Mouse (Mus musculus): ENCODE data around the gene Scp2.
"Not testable (repeated sequence)": the region's sequence is repeated elsewhere in the genome, so short reads cannot be mapped to it uniquely, and the experiment has no call there.

Gene Scp2

DNA sequence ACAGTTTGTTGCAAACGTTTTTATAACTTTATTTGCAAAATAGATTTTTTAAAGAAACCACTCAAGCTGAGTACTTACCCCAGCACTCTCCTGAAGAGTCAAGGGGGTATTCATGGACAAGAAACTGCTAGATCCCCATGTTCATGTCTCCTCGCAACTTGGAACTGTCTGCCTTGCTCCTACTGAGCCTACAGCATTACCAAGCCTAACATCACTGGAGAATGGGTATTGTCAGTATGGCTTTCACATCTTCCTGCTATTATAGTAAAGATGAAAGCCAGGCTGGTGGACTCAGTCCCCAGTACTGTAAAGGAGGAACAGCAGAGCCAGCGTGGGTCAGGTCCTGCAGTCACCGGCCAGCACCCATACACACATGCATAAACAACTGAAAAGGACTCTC lies 48.5 kb downstream of the Scp2 start, which contains the start of gene Podn:
TSS of gene Podn (minus strand) at position 101 of the 400 bp plus-strand sequence.
- DNase-seq (ENCODE audit: low read depth) = no peak

DNA sequence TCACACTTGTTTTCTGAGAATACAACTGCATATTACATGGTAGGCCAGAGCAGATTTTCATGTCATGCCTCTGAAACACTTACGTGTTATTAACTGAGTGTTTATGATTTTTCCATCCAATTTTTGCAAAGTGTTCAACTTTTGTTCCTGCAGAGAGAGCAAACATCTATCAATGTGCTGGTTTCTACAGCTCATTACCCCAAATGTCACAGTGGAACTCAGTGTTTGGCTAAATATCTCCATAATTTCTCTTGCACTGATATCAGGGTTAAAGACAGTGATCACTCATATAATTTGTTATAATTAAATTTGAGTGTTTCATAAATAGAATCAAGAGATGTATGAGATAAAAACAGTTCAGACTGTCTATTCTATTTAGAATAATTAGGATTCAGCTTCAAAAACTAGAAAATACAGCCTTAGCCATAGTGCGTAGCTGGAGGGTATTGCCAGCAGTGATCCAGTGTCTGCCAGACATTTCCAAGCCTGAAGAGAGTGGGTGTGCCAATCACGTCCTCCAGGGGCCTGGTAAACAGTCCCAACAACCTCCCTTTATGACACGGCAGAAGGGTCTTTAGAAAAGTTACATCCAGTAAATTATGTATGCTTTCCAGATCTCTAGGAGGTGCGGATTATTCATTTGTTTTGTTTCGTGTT lies 51.9 kb downstream of the Scp2 start:
- DNase-seq (ENCODE audit: low read depth) = no peak

DNA sequence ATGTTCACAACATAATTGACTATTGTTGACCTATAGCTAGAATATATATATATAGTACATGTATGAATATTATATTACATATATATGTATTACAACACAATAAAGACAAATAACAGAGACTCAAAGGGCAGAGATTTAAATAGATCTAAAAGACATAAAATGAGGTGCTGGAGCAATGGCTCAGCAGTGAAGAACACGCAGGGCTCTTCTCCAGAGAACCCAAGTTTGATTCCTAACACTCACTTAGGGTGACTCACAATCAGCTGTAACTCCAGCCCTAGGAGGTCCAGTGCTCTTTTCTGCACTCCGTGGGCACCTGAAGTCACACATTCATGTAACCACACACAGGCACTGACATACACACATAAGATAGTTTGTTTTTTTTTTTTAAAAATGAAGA lies 60.8 kb downstream of the Scp2 start:
- no peak for DNase-seq (ENCODE audit: low read depth)

DNA sequence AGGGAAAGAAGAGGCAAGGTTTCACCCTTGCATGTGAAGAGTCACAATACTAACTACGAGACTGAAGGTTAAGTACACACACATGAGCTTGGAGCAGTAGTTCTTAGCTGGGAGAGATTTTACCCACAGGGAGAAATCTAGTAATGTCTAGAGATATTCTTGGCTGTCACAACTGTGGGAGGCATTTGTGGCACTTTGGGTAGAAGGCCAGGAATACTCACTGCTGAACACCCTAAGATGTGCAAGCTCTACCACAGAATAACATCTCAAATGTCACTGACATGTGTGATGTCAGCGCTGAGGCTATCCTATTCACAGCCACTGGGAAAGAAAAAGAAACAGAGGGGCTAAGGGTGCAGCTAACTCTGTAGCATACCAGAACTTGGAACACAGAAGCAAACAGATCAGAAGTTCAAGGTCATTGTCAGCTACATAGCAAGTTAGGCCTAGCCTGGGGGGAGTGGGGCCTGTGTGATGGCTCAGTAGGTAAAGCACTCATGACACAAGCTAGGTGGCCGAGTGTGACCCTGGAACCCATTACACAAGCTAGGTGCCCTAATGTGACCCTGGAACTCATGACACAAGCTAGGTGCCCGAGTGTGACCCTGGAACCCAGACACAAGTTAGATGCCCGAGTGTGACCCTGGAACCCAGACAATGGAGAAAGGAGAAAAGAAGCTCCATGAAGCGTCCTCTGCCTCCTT lies 61.6 kb downstream of the Scp2 start:
- DNase-seq (ENCODE audit: low read depth) = no peak

DNA sequence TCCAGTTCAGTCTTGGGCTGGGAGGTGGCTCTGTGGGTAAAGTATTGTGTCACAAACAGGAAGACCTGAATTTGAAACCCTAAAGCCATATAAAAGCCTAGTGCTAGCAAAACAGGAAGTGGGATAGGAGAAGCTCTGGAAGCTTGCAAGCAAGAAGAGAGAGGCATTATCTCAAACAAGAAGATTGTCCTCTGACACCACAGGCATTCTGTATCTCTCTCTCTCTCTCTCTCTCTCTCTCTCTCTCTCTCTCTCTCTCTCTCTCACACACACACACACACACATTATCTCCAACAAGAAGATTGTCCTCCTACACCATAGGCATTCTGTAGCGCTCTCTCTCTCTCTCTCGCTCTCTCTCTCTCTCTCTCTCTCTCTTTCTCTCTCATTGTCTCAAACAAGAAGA lies 62.4 kb downstream of the Scp2 start:
- peak; percentile 20 for DNase-seq (ENCODE audit: low read depth)

DNA sequence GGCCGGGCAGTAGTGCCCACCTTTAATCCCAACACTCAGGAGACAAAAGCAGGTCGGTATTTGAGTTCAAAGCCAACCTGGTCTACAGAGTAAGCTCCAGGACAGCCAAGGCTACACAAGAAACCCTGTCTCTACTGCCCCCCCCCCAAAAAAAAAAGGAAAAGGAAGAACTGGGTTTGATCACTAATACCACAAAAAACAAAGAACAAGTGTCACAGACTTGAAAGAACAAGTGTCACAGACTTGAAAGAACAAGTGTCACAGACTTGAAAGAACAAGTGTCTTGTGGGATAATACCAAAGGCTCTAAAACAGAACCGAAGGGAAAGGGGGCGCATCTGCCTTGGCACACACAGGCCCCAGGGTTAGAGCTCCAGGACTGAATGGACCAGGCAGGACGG lies 63.9 kb downstream of the Scp2 start:
- no peak for DNase-seq (ENCODE audit: low read depth)

DNA sequence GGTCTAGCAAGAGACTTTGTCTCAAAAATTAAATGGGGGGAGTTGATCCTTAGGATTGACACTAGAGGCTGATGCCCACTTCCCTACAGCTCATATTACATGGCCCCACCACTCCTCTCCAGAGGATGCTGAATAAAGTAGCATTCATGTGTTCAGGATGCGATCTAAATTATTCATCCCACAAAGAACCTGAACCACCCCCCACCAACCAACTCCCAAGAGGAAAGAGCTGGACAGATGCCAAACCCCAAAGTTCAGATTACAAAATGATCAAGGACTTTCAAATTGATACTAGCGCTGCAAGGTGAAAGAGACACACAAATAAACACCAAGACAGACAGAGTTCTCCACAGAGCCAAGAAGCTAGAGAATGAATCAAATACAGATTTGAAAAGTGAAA lies 65.0 kb downstream of the Scp2 start:
- DNase-seq (ENCODE audit: low read depth) = no peak

DNA sequence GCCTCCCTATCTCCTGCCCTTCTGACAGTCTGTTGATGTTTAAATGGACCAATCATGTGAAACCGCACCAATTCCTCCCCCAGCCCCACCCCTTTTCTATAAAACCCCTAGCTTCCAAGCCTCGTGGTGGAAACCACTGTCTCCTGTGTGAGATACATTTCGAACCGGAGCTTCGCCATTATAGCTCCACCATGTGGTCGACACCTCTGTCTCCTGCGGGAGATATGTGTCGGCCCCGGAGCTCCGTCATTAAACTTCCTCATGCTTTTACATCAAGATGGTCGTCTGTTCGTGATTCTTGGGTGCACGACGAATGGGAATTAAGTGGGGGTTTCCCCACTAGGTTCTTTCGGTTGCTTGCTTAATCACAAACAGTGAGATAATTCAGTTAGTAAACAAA lies 65.6 kb downstream of the Scp2 start:
- DNase-seq (ENCODE audit: low read depth) = not testable (repeated sequence)

DNA sequence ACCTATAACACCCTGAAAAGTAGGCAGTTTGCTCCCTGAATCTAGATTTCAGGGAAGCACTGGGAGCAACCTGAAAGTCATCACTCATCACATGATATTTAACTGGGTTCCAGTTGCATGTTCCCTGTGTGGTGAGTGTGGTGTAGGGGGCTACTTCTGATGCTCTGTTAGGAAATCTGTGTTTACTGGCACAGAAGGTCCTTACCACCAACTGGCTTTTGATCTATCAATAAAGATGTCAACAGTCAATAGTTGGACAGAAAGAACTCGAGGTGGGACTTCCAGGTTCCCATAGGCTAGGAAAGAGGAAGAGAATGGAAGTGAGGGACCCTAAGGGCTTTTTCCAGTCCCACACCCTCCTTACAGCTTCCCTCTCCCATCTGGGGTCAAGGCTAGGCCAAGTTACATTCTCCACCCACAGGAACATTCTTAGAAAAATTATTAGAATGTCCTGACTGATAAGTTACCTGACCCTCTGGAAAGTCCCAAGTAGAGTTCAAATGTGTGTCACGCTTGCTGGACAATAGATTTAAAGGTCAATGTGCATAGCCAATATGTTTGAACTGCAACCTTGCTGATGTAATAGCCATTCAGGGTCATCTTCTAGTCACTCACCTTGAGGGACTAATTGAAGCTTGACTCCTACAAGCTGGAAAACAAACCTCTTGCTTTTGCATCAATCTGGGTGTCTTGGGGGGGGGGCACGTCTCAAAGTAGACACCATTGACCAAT lies 67.4 kb downstream of the Scp2 start:
- no peak for DNase-seq (ENCODE audit: low read depth)

DNA sequence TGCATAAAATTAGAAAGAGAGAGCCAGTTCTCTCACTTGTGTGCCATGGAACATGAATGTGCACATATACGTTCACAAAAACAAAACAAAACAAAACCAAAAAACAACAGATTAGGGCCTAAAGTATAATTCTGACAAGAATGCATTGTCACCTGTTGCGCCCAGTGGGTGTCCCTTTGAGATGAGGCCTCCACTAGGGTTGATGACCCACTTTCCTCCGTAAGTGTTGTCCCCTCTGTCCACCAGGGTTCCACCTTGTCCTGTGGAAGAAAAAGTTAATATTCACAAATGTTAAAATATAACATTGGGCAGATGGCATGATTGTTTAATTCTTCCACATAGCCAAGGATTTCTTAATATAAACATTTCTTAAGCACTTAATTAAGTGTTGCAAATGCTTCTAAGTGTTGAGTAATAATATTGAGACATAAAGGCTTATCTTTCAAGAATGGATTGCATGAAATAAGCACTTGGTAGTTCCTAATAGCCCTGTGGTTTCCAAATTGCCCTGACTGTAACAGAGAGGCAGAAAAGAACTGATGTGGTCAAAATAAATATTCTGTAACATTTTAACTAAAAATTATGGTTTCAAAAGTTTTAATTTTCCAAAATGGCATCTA lies 70.5 kb downstream of the Scp2 start:
- no peak for DNase-seq (ENCODE audit: low read depth)

DNA sequence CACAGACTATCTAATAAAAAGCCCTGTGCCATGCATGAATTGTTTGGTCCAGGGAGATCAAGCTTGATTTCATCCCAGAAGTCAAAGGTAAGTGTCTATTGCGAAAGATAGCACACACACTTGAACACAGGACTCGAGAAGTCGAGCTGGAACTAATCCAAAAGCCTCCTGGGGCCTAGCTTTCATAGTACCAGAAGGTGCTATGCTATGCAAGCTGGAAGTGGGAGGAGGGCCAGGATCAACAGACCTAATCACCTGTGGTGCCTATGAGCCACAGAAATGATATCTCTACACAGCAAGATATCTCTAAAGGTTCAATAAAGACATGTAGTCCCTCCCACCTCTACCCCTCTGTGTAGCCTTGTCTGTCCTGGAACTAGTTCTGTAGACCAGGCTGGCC lies 72.7 kb downstream of the Scp2 start:
- DNase-seq (ENCODE audit: low read depth) = no peak

DNA sequence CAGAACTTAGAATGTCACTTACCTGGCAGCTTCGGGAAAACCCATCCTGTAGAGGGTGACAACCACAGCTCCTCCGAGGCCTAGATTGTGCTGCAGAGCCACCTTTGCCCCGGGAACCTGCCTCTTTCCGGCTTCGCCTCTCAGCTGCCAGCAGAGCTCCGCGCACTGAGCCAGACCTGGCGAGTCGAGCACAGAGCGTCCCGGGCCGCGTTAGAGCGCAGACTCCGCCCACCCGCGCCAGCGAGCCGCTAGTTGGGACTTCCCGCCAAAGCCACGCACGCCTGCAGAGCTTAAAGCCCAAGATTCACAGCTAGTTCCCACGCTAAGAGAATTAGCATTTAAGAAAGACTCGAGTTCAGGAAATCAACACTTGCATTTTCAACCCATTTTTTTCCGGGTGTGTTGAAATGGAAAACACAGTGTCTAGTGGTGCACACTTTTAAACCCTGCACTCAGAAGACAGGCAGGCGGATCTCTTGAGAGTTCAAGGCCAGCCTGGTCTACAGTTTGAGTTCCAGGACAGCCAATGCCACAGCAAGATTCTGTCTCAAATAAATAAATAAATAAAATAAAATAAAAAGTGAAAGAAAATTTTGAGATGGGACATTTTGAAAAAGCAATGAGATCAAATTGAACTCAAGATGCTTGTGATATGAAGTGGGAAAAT lies 73.4 kb downstream of the Scp2 start:
- DNase-seq (ENCODE audit: low read depth) = peak; percentile 82

DNA sequence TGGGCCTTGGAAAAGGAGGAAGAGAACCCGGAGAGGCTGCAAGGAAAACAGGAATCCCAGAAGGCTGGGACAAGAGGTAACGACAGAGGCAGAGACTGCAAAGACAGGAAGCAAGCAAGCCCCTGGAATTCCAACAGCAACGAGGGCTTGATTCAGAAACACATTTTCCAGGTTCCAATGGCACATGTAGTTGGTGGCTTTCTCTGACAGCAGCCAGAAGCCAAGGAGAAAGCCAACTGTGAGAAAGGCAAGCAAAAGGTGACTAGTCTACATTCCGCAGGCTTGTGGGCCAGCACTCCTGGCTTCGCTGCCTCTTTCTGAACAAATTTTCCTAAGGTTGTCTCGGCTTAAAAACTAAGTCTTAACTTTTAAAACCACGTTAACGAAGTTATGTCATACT lies 74.1 kb downstream of the Scp2 start:
- DNase-seq (ENCODE audit: low read depth) = no peak

DNA sequence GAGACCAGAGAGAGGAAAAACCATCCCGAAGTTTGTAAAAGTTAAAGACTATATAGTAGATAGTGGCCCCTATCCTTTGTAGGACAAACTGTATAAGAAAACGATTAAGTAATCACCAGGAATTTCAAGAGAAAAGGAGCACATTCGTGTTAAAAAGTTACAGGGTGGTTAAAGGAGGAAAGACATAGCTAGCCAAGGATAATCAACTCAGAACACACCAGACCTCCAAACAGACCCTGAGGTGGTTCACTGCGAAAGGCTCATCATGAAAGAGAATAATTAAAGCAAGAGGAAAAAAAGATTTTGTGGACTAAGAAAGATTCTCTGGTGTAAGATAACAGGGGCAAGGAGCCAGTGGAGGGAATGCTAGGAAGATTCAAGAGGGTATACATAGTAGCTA lies 74.5 kb downstream of the Scp2 start:
- no peak for DNase-seq (ENCODE audit: low read depth)

DNA sequence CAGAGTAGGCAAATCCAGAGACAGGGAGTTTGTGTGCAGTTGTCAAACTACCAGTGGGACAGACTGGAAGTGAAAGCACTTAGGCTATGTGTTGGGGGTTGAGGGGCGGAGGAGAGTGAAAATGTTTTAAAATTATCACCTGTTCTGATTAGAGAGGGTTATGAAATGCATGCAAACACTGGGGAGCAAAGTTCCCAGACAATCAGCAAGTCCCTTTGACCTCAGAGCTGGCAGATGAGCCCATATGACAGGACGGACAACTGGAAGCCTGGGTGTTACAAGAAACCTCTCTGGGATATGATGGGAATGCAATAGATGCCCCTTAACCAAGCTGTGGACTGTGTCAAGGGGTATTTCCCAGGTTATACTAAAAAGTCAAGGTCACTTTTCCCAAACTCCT lies 76.7 kb downstream of the Scp2 start:
- no peak for DNase-seq (ENCODE audit: low read depth)

DNA sequence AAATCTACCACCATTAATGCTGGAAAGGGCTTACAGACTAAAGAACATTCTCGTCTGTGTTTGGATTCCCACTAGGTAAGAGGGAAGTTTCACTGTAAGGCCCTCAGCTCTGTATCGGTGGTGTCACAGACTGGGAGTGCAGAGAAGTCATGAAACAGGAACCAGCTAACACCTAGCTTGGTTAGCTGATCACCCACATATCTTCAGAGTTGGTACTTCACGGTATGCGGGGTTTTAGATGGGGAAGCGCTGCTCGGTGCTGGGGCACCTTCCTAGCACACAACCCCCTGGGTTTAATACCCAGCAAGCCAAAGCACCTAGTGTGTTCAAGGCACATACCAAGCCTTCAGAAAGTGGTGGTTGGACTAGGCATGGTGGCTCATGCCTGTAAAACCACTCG lies 77.5 kb downstream of the Scp2 start:
- no peak for DNase-seq (ENCODE audit: low read depth)

DNA sequence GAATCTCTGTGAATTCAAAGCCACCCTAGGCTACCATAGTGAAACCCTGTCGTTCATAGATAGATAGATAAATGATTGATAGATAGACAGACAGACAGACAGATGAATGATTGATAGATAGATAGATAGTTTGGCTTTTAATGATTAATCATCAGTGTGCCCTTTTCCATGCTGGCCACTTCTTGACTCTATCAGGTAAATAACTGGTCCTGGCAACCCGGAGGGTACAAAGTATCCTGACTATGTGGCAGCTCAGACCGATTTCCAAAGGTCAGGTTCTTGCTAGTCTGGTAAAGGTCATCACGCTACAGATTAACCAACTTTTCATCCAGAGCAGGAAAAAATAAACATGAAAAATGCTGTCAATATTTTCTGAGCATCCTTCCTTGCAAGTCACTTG lies 78.2 kb downstream of the Scp2 start:
- no peak for DNase-seq (ENCODE audit: low read depth)

DNA sequence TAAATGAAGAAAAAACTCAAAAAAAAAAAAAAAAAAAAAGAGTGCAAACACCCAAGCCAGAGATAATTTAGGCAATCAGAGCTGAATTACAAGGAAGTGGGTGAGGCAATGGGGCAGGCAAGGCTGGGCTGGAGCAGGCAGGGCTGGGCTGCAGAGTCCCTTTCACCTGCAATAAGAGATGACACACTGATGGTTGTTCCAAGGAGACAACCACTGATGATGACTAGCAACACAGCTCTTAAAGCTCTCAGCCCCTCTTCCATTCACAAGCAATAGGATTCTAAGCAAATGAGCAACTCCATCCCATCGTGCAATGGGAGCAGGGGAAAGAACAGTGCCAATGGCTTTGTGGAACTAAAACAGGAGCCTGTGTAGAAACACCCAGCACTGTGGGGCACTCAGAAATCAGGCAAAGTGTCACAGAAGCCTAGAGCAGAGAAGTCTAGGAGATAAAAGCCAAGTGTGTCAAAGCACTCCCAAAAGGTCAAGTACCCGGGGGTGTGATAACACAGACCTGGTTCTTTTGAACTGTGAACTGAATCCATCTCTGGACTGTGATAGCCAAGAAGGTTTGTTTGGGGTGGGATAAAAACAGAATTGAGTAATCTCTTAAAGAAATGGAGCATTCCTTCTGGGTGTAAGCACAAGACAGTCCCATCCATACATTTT lies 79.5 kb downstream of the Scp2 start:
- no peak for DNase-seq (ENCODE audit: low read depth)

DNA sequence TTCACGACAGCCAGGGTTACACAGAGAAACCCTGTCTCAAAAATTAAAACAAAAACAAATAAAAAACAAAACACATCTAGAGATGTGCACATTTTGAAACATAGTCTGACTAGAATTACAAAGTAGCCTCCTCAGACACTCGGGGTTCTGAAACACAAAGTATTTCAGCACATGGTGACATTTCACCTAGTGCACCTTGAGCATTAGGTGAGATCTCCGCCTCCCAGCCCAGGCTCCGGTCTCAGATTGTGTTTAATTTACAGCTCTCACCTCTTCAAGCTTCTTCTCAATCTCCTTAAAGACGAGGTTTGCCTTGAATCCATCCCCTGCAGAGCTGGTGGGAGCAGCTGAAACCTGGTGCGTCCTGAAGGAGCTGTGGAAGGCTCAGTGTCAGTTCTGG lies 81.2 kb downstream of the Scp2 start:
- no peak for DNase-seq (ENCODE audit: low read depth)

DNA sequence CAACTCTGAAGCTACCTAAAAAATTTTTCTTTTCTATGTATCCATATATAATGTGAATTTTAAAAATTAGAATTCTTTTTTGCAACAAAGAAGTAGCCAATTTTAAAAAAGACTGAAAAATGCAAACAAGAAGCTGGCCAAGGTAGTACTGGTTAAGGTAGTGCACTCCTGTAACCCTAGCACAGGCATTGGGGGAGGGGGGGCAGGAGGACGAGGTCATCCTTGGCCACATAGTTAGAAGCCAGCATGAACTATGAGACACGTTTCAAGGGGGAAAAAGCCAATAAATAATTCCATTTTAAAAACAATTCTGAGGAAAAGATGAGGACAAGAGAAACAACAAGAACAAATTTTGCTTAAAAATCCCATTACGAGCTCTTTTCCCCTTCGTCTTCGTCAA lies 82.3 kb downstream of the Scp2 start:
- DNase-seq (ENCODE audit: low read depth) = no peak

DNA sequence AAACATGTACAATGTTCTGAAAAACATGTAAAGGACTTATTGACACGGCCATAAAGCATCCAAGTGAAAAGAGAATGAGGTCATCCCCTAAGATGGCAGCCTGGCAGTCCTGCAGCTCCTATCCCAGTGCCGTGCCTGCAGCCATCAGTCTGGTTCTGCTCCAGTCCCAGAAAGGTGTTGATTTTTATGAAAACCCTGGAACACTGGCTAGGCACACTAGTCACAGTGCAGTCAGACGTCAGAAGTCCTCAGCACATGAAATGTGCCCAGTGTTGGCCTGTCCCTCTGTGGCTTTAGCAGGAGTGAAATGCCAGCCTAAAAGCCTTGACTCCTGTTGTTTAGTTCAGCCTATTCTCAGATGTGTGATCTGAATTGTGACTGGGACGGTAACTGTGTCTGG lies 84.0 kb downstream of the Scp2 start:
- no peak for DNase-seq (ENCODE audit: low read depth)

All from c-Kit-positive CD71-negative TER-119-negative erythroid progenitor cells, embryonic 14.5 days (primary cell).